Mouse (Mus musculus) liver, embryonic 14.5 days (tissue): ENCODE measurements around the gene Zfp36l2. TPM values are rescaled to one million over a fixed set of nuclear protein-coding genes. Genes with fewer than 3 reads are reported as not detected.

Experiments
- ATAC-seq: fragments of 200-750 bp; cut with Nextera tagmentation; 2 replicates; pipeline ENCODE4 v1.8.0; 2017; ENCODE audit warnings: moderate number of reproducible peaks, mild to moderate bottlenecking, moderate library complexity; ENCODE audit not compliant: insufficient read depth
- DNase-seq, 3 experiments: peaks; one replicate each; pipeline ENCODE4 v3.0.0-alpha.2; 2012 to 2013; ENCODE audit warnings: low read depth in 3 of 3, low spot score in 3 of 3
- H3K27ac ChIP-seq: fragments of 300-500 bp; sonication (generic); 2 replicates; pipeline ENCODE4 v1.5.1; 2014; ENCODE audit warnings: moderate library complexity, mild to moderate bottlenecking, control low read depth, inconsistent platforms
- H3K27me3 ChIP-seq: fragments of 300-500 bp; sonication (generic); 2 replicates; pipeline ENCODE4 v1.6.1; 2014; ENCODE audit warnings: mild to moderate bottlenecking, low read length, moderate library complexity; ENCODE audit not compliant: control insufficient read depth, insufficient read depth
- H3K36me3 ChIP-seq: fragments of 300-500 bp; sonication (generic); replicated peaks from 2 replicates; pipeline ENCODE4 v1.6.1; 2014; ENCODE audit warnings: low read depth; ENCODE audit not compliant: control insufficient read depth, insufficient read depth
- H3K4me1 ChIP-seq, 2 experiments: fragments of 200-500 bp in 1 of 2; fragments of 300-500 bp in 1 of 2; sonication (generic) in 1 of 2; replicated peaks; 2 replicates each; pipeline ENCODE4 v1.6.1; 2012 to 2014; ENCODE audit warnings: antibody characterized with exemption in 1 of 2, inconsistent platforms in 1 of 2, low read length in 1 of 2; ENCODE audit not compliant: control insufficient read depth in 2 of 2, insufficient read depth in 2 of 2
- H3K4me2 ChIP-seq: fragments of 300-500 bp; sonication (generic); 2 replicates; pipeline ENCODE4 v1.6.1; 2014; ENCODE audit warnings: low read depth, mild to moderate bottlenecking, control low read depth, moderate library complexity
- H3K4me3 ChIP-seq, 2 experiments: fragments of 200-500 bp in 1 of 2; fragments of 300-500 bp in 1 of 2; sonication (generic) in 1 of 2; 2 replicates each; pipeline ENCODE4 v1.5.1; 2012 to 2014; ENCODE audit warnings: low read depth in 2 of 2, low read length in 2 of 2, mild to moderate bottlenecking in 2 of 2, control low read depth in 1 of 2, inconsistent platforms in 1 of 2, moderate library complexity in 1 of 2; ENCODE audit not compliant: insufficient read depth in 1 of 2
- H3K9ac ChIP-seq: fragments of 300-500 bp; sonication (generic); replicated peaks from 2 replicates; pipeline ENCODE4 v1.6.1; 2014; ENCODE audit warnings: mild to moderate bottlenecking, control low read depth, moderate library complexity
- H3K9me3 ChIP-seq: fragments of 300-500 bp; sonication (generic); 2 replicates; pipeline ENCODE4 v1.6.1; 2016; ENCODE audit warnings: low read length, mixed read lengths; ENCODE audit not compliant: control insufficient read depth
- CTCF ChIP-seq: IDR thresholded peaks from 2 replicates; pipeline ENCODE4 v1.5.1; 2016; ENCODE audit warnings: antibody characterized with exemption, low read depth, control low read depth
- EP300 ChIP-seq: IDR thresholded peaks from 2 replicates; pipeline ENCODE4 v1.6.1; 2016; ENCODE audit warnings: antibody characterized with exemption, low read depth
- WGBS: fragments of 180-500 bp; shearing (Covaris S2); extraction: QIAGEN DNeasy Blood & Tissue Kit; methylation state at CpG from one replicate; pipeline ENCODE4 v1.1.7; 2014; ENCODE audit not compliant: insufficient replicate concordance; 5-methylcytosine and 5-hydroxymethylcytosine counted together
- polyA plus RNA-seq, 2 experiments: library from polyadenylated mRNA; depleted of rRNA in 1 of 2; stranded (reverse) in 1 of 2; unstranded in 1 of 2; fragments of >200 nt; fragmentation: Nextera tagmentation in 1 of 2; extraction: Ambion mirVana in 1 of 2; gene quantifications; 2 replicates each; pipeline versions ENCODE4 v1.2.1 to v1.2.3; 2012 to 2014

Gene Zfp36l2
- polyA plus RNA-seq, 2 experiments, result 9.9 to 22.7 TPM

- Histone ChIP-seq H3K4me2 (no peak overlapping the region), H3K9me3 (no peaks in the 10 kb centered on the region), H3K4me1 (peaks cover 65 to 87% of the 10 kb centered on the region in 2 experiments), H3K27me3 (no peaks in the 10 kb centered on the region), H3K36me3 (no peaks in the 10 kb centered on the region), H3K27ac (no peak overlapping the region; the same call in 1 of the 2 replicates), H3K4me3 (no peak overlapping the region), H3K9ac (no peak overlapping the region)
- 82% methylated on average over 3 of the region's 3 CpGs for WGBS
- DNase-seq (no peak), ATAC-seq (no peak)
- TF ChIP-seq EP300 (no peak), CTCF (no peak)
Observed at GRCm38 (mm10) chr17:84144130-84144529, 43.6 kb downstream of the Zfp36l2 start.

DNA sequence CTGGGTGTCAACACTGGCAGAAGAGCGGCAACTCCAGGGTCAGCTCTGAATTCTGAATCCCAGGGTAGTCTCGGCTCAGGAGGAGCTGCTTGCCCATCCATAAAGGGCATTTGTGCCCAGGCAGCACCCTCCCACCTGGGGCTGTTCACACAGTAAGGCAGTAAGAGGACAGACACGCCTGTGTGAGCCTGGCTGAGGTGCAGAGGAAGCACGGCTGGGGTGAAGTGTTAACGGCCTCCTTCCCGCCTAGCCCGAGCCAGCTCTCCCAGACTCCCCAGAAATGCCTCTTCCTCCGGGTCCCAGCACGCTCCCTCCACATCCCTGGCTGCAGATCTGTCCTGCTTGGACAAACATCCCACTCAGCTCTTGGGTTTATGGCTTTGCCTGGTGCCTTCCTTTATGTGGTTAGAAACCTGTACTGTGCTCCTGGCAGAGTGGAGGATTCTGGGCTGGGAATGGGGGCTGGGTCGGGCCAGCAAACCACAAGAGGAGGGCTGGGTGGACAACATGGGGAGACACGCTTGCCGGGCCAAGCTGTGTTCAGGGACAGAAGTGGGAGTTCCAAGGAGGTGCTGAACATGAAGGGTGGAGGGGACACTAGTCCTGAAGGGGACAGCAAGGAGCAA is 44.4 kb downstream of the Zfp36l2 start:
- 48% methylated on average over 12 of the region's 12 CpGs for WGBS
- Histone ChIP-seq H3K27ac (no peak overlapping the region), H3K4me2 (no peak overlapping the region), H3K9me3 (no peaks in the 10 kb centered on the region), H3K4me1 (peaks cover 60 to 84% of the 10 kb centered on the region in 2 experiments), H3K9ac (no peak overlapping the region), H3K36me3 (no peaks in the 10 kb centered on the region), H3K27me3 (no peaks in the 10 kb centered on the region), H3K4me3 (no peak overlapping the region)
- no peak for DNase-seq
- TF ChIP-seq CTCF, result no peak
- no peak for TF ChIP-seq EP300
- ATAC-seq, result no peak

DNA sequence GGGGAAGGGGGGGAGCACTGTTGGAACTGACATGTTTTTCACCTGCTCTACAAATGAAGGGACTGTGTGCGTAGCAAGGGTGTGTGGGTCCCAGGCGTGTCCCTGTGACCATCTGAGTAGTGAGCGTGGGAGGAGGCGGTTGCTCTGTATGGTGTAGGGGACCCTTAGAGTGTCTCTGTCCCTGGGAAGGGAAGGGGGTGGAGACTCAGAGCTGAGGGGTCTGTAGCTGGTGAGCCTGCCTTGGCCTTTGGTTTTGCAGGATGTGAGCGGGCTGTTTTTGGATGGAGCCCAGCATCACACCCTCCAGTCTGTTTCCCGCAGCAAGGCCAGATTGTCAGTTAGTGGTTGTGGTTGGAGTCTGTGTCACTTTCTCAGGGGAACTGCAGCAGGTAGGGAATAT is 46.1 kb downstream of the Zfp36l2 start:
- H3K4me2 ChIP-seq, result no peak overlapping the region
- no peaks in the 10 kb centered on the region for H3K27me3 ChIP-seq
- H3K36me3 ChIP-seq, result no peaks in the 10 kb centered on the region
- ATAC-seq (no peak), DNase-seq (no peak)
- TF ChIP-seq CTCF (no peak), EP300 (no peak)
- H3K9me3 ChIP-seq, result no peaks in the 10 kb centered on the region
- H3K4me3 ChIP-seq, result no peak overlapping the region
- H3K27ac ChIP-seq, result 0 out of 2 replicates have a peak overlapping the region, but pooled peaks have one; percentile 12
- WGBS, result 69% methylated on average over 6 of the region's 6 CpGs
- H3K4me1 ChIP-seq, result peaks cover 52 to 81% of the 10 kb centered on the region in 2 experiments
- H3K9ac ChIP-seq, result no peak overlapping the region

DNA sequence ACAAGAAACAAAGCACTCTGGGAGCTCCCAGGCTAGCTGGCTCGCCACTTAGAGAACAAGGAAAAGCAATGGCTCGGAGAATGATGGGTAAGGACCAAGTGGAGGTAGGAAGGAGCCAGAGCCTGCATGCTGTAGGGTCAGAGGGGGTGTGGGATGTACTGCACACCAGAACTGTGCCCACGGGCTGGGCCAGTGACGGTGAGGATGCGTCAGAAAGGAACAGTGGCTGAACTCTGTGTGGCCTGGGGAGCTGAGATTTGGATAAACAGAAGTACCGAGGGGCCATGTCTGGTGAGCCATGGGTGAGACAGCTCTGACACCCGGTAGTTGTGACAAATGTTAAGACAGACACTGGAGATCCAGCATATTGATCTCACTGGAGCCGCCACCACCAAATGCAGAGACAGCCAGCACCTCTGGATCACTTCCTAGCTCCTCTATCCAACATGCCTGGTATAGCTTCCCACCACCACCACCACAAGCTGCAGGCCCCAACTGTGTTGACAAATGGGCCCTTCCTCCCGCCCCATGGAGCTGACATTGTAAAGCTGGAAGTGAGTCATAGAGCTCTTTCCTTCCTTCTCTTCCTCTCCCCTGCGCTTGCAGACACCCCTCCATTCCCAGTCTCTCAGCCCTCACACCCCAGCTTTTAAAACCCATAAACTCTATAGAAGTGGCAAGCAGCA is 46.8 kb downstream of the Zfp36l2 start:
- Histone ChIP-seq H3K4me3 (no peak overlapping the region), H3K9ac (no peak overlapping the region), H3K27ac (no peak overlapping the region), H3K27me3 (no peaks in the 10 kb centered on the region), H3K4me1 (peaks cover 50 to 79% of the 10 kb centered on the region in 2 experiments), H3K9me3 (no peaks in the 10 kb centered on the region), H3K36me3 (no peaks in the 10 kb centered on the region), H3K4me2 (no peak overlapping the region)
- WGBS, result 48% methylated on average over 10 of the region's 10 CpGs
- no peak for DNase-seq
- ATAC-seq, result no peak
- no peak for TF ChIP-seq CTCF
- no peak for TF ChIP-seq EP300

DNA sequence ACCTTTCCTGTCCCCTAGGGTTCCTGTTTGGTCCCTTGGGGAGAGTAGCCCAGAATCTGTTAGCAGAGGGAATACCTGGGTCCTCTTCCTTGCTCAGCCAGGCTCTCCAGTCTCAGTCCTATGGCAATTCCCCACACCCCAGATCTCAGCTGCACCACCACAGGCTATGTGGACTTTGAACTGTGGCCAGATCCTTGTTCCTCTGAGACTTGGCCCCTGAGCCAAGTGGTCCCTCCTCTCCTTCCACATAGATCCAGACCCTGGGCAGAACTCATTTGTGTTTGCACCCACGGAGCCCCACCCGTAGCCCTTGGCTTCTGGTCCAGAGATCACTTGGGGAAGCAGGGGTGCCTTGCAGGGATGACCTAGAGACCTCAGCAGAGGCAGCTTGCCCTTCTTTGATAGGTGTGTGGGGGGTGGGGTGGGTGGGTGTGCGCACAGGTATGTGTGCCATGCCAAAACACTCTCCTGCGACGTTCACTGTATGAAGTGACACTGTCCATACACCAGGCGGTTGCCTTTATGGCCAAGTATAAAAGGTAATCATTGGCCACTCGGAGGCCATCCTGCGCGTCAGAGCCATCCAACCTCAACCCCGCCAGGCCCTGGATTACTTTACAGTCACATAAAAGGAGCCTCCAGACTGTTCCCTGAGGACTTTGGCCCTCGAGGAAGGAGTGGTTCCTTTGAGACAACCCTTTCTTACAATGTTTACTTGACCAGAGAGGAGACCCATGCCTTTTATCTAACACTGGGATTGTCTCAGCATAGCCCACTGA is 50.2 kb downstream of the Zfp36l2 start:
- no peak overlapping the region for H3K27ac ChIP-seq
- TF ChIP-seq CTCF (no peak), EP300 (no peak)
- H3K4me2 ChIP-seq, result peak overlapping the region; percentile 48
- H3K36me3 ChIP-seq, result no peaks in the 10 kb centered on the region
- H3K9me3 ChIP-seq, result no peaks in the 10 kb centered on the region
- DNase-seq (no peak), ATAC-seq (no peak)
- no peak overlapping the region for H3K9ac ChIP-seq
- WGBS, result 73% methylated on average over 11 of the region's 11 CpGs
- peaks cover 34 to 60% of the 10 kb centered on the region in 2 experiments for H3K4me1 ChIP-seq
- H3K4me3 ChIP-seq, result no peak overlapping the region
- no peaks in the 10 kb centered on the region for H3K27me3 ChIP-seq
